Comparison of ENCODE assay signal across 9 mouse cellular contexts in the genomic region with DNA sequence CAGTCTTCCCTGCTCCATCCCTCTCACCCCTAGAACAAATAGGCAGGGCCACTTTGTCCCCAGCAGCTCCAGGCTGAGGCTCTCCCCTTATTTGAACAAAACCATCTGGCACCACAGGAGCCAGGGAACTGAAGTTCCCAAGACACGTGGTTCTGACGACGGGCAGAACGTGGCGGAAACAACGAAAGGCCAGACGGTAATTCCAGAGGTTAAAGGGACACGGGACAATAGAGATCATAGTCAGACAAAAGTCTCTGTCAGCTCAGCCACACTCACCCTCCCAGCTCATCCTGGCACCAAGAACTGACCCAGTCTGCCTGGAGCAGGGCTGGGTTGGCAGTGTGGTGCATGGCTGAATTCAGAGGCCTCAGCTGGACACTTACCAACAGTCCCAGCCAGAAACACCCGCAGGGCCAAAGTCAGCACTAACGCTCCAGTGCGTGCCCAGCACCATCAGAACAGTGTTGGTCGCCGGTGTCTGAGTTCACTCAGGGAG. TPM values are rescaled to one million over a fixed set of nuclear protein-coding genes. Genes with fewer than 3 reads are reported as not detected.
DNase-seq lines count a peak whose midpoint lies in the region; ATAC-seq and TF ChIP-seq lines count a peak whose summit lies in the region.
"Had no signal": no experiment of that assay in that cellular context is flagged by ENCODE, and none has a peak within 500 bp of the region (broad histone marks: within the 10 kb centered on the region; RNA-seq: fewer than 3 reads in every experiment).

No protein-coding gene starts in this region.

- H3K9me3 ChIP-seq in forebrain, embryonic 13.5 days (replicated peaks), result no peaks in the 10 kb centered on the region
- H3K9me3 ChIP-seq in forebrain, embryonic 11.5 days (ENCODE audit: control insufficient read depth, low read length), result no peaks in the 10 kb centered on the region
- peaks cover 10% of the 10 kb centered on the region for H3K9me3 ChIP-seq in ES-Bruce4 (replicated peaks; ENCODE audit: control insufficient read depth, insufficient read depth, low read length, poor library complexity, severe bottlenecking)
- peaks cover 4% of the 10 kb centered on the region; the same call in 1 of the 2 replicates for H3K9me3 ChIP-seq in embryonic facial prominence, embryonic 13.5 days
- H3K9me3 ChIP-seq in hindbrain, embryonic 16.5 days (ENCODE audit: control insufficient read depth, low read length), result no peaks in the 10 kb centered on the region
- no peaks in the 10 kb centered on the region for H3K9me3 ChIP-seq in lung, postnatal 0 days (ENCODE audit: low read length)

- 0 out of 2 replicates have a peak overlapping the region, but pooled peaks have one; percentile 14 for H3K27ac ChIP-seq in forebrain, embryonic 13.5 days
- no peak overlapping the region for H3K27ac ChIP-seq in forebrain, embryonic 11.5 days (ENCODE audit: low read depth, low read length)
- no peak overlapping the region for H3K27ac ChIP-seq in ES-Bruce4 (ENCODE audit: insufficient read depth, low read length)
- H3K27ac ChIP-seq in embryonic facial prominence, embryonic 13.5 days, result peak overlapping the region; percentile 73
- H3K27ac ChIP-seq in hindbrain, embryonic 16.5 days (ENCODE audit: low read depth, low read length), result no peak overlapping the region
- H3K27ac ChIP-seq in lung, postnatal 0 days (ENCODE audit: low read length), result no peak overlapping the region
- H3K27ac ChIP-seq: liver, embryonic 14.5 days had no signal

- no peak for TF ChIP-seq CTCF in ES-Bruce4 (IDR thresholded peaks at IDR 0.05; ENCODE audit: low read depth, low read length)
- no peak for TF ChIP-seq CTCF in lung, postnatal 0 days (IDR thresholded peaks at IDR 0.05)

- peaks cover 39% of the 10 kb centered on the region for H3K4me1 ChIP-seq in forebrain, embryonic 13.5 days
- H3K4me1 ChIP-seq in forebrain, embryonic 11.5 days (replicated peaks; ENCODE audit: control insufficient read depth, insufficient read depth, low read length), result peaks cover 4% of the 10 kb centered on the region; the same call in 1 of the 2 replicates
- H3K4me1 ChIP-seq in ES-Bruce4 (ENCODE audit: control insufficient read depth, insufficient read depth, low read length), result peaks cover 16% of the 10 kb centered on the region
- H3K4me1 ChIP-seq in embryonic facial prominence, embryonic 13.5 days, result peaks cover 89% of the 10 kb centered on the region
- peaks cover 20% of the 10 kb centered on the region for H3K4me1 ChIP-seq in hindbrain, embryonic 16.5 days (ENCODE audit: control insufficient read depth, insufficient read depth, low read depth, low read length)
- H3K4me1 ChIP-seq in lung, postnatal 0 days (ENCODE audit: insufficient read depth, low read depth, low read length), result peaks cover 17% of the 10 kb centered on the region; the same call in 1 of the 2 replicates

- no peak overlapping the region for H3K4me3 ChIP-seq in forebrain, embryonic 13.5 days
- H3K4me3 ChIP-seq in forebrain, embryonic 11.5 days (ENCODE audit: low read depth, low read length), result no peak overlapping the region
- no peak overlapping the region for H3K4me3 ChIP-seq in ES-Bruce4 (ENCODE audit: low read depth, low read length)
- H3K4me3 ChIP-seq in embryonic facial prominence, embryonic 13.5 days, result no peak overlapping the region
- no peak overlapping the region for H3K4me3 ChIP-seq in hindbrain, embryonic 16.5 days (ENCODE audit: low read length)
- H3K4me3 ChIP-seq in lung, postnatal 0 days (ENCODE audit: low read depth, low read length), result no peak overlapping the region

- no peak for ATAC-seq in forebrain, embryonic 13.5 days
- no peak for ATAC-seq in forebrain, embryonic 11.5 days (replicated peaks; ENCODE audit: low FRiP score)
- ATAC-seq in embryonic facial prominence, embryonic 13.5 days (ENCODE audit: insufficient number of reproducible peaks, insufficient read depth, low FRiP score, low TSS enrichment, low read depth), result no peak
- peak; percentile 77 for ATAC-seq in hindbrain, embryonic 16.5 days
- ATAC-seq in lung, postnatal 0 days, result peak; percentile 71

- H3K36me3 ChIP-seq in forebrain, embryonic 13.5 days (ENCODE audit: poor library complexity, severe bottlenecking), result no peaks in the 10 kb centered on the region
- H3K36me3 ChIP-seq in forebrain, embryonic 11.5 days (ENCODE audit: control insufficient read depth, insufficient read depth, low read length), result no peaks in the 10 kb centered on the region
- no peaks in the 10 kb centered on the region for H3K36me3 ChIP-seq in ES-Bruce4 (ENCODE audit: control insufficient read depth, insufficient read depth, low read length, poor library complexity, severe bottlenecking)
- no peaks in the 10 kb centered on the region for H3K36me3 ChIP-seq in embryonic facial prominence, embryonic 13.5 days
- H3K36me3 ChIP-seq in hindbrain, embryonic 16.5 days (ENCODE audit: control insufficient read depth, insufficient read depth, low read length), result no peaks in the 10 kb centered on the region
- no peaks in the 10 kb centered on the region for H3K36me3 ChIP-seq in lung, postnatal 0 days (ENCODE audit: insufficient read depth, low read length)

- 70% methylated on average over 13 of the region's 13 CpGs for WGBS in forebrain, embryonic 13.5 days
- WGBS in forebrain, embryonic 11.5 days, result 72% methylated on average over 13 of the region's 13 CpGs
- 50% methylated on average over 13 of the region's 13 CpGs for WGBS in embryonic facial prominence, embryonic 13.5 days
- WGBS in hindbrain, embryonic 16.5 days, result 32% methylated on average over 13 of the region's 13 CpGs
- WGBS in lung, postnatal 0 days, result 34% methylated on average over 13 of the region's 13 CpGs

- H3K4me2 ChIP-seq in forebrain, embryonic 13.5 days, result no peak overlapping the region
- no peak overlapping the region for H3K4me2 ChIP-seq in forebrain, embryonic 11.5 days (ENCODE audit: low read depth, low read length, severe bottlenecking)
- no peak overlapping the region for H3K4me2 ChIP-seq in embryonic facial prominence, embryonic 13.5 days
- no peak overlapping the region for H3K4me2 ChIP-seq in hindbrain, embryonic 16.5 days (ENCODE audit: low read length)
- H3K4me2 ChIP-seq in lung, postnatal 0 days (replicated peaks; ENCODE audit: low read depth, low read length), result 0 out of 2 replicates have a peak overlapping the region, but pooled peaks have one; percentile 8

- DNase-seq in forebrain, embryonic 11.5 days (ENCODE audit: low spot score), result no peak
- peak; percentile 61 for DNase-seq in lung, postnatal 0 days (ENCODE audit: low spot score)
- no peak for DNase-seq in embryo, embryonic 11 days
- DNase-seq in embryo, embryonic 9.5 days (ENCODE audit: extremely low spot score), result no peak

- H3K9ac ChIP-seq in forebrain, embryonic 13.5 days, result no peak overlapping the region
- H3K9ac ChIP-seq in forebrain, embryonic 11.5 days (ENCODE audit: low read length), result no peak overlapping the region
- no peak overlapping the region for H3K9ac ChIP-seq in ES-Bruce4 (ENCODE audit: low read depth, poor library complexity, severe bottlenecking)
- no peak overlapping the region for H3K9ac ChIP-seq in embryonic facial prominence, embryonic 13.5 days
- no peak overlapping the region for H3K9ac ChIP-seq in hindbrain, embryonic 16.5 days (ENCODE audit: low read depth, low read length)
- no peak overlapping the region for H3K9ac ChIP-seq in lung, postnatal 0 days (replicated peaks; ENCODE audit: low read depth)
- H3K9ac ChIP-seq: liver, embryonic 14.5 days had no signal

- TF ChIP-seq POLR2A in ES-Bruce4 (IDR thresholded peaks at IDR 0.05; ENCODE audit: insufficient read depth, low read length), result no peak

- H3K27me3 ChIP-seq in forebrain, embryonic 13.5 days, result no peaks in the 10 kb centered on the region
- H3K27me3 ChIP-seq in forebrain, embryonic 11.5 days (ENCODE audit: control insufficient read depth, insufficient read depth, low read length), result no peaks in the 10 kb centered on the region
- no peaks in the 10 kb centered on the region for H3K27me3 ChIP-seq in ES-Bruce4 (ENCODE audit: control insufficient read depth, insufficient read depth, low read length, poor library complexity, severe bottlenecking)
- H3K27me3 ChIP-seq in embryonic facial prominence, embryonic 13.5 days, result no peaks in the 10 kb centered on the region
- H3K27me3 ChIP-seq in hindbrain, embryonic 16.5 days (replicated peaks; ENCODE audit: control insufficient read depth, insufficient read depth, low read length), result no peaks in the 10 kb centered on the region; the same call in 1 of the 2 replicates
- H3K27me3 ChIP-seq in lung, postnatal 0 days (replicated peaks; ENCODE audit: insufficient read depth, low read length), result no peaks in the 10 kb centered on the region

- TF ChIP-seq EP300 in ES-Bruce4 (IDR thresholded peaks at IDR 0.05; ENCODE audit: insufficient read depth, low read depth, low read length), result 0 out of 2 replicates have a peak, but pooled peaks have one; percentile 58
- no peak for TF ChIP-seq EP300 in lung, postnatal 0 days (IDR thresholded peaks at IDR 0.05)

RNA-seq across cellular contexts. Expression of a gene that starts 10.5 kb away (rescaled TPM):
- 6.6 and 7.3 TPM in 2 replicates for polyA plus RNA-seq in forebrain, embryonic 13.5 days (2015; fragmentation: Nextera tagmentation; extraction: Ambion mirVana)
- 8.5 and 8.8 TPM in 2 replicates for polyA plus RNA-seq in forebrain, embryonic 11.5 days (2014; fragmentation: Nextera tagmentation; extraction: Ambion mirVana)
- polyA plus RNA-seq in ES-Bruce4 (2011; ENCODE audit: insufficient read depth, insufficient read length, low read depth, missing spikeins), result 45.7 and 46.2 TPM in 2 replicates
- polyA plus RNA-seq in embryonic facial prominence, embryonic 13.5 days (2015; fragmentation: Nextera tagmentation; extraction: Ambion mirVana), result 35.0 and 35.5 TPM in 2 replicates
- polyA plus RNA-seq in hindbrain, embryonic 16.5 days (2015; fragmentation: Nextera tagmentation; extraction: Ambion mirVana), result 7.5 and 8.6 TPM in 2 replicates
- 34.9 and 37.5 TPM in 2 replicates for polyA plus RNA-seq in lung, postnatal 0 days (2015; fragmentation: Nextera tagmentation; extraction: Ambion mirVana)

Comparison
In these comparisons a context has a peak if more than half of its experiments do, and no peak if none do; other contexts are left out.
1. H3K27ac ChIP-seq: peak in forebrain, embryonic 13.5 days (single experiment) and embryonic facial prominence, embryonic 13.5 days (single experiment); none in forebrain, embryonic 11.5 days (single experiment), ES-Bruce4 (single experiment), hindbrain, embryonic 16.5 days (single experiment) and lung, postnatal 0 days (single experiment).
2. ATAC-seq: peak in hindbrain, embryonic 16.5 days (single experiment) and lung, postnatal 0 days (single experiment); none in forebrain, embryonic 13.5 days (single experiment), forebrain, embryonic 11.5 days (single experiment) and embryonic facial prominence, embryonic 13.5 days (single experiment).